Mouse (Mus musculus) heart, postnatal 0 days (tissue): Measurements from ENCODE around the gene Zkscan7.

Experiments used
- CTCF ChIP-seq: IDR thresholded peaks from 2 replicates; pipeline ENCODE4 v1.5.1; 2016; ENCODE audit warnings: antibody characterized with exemption, control low read depth, low read depth
- EP300 ChIP-seq: IDR thresholded peaks from 2 replicates; pipeline ENCODE4 v1.6.1; 2016; ENCODE audit warnings: antibody characterized with exemption, low read depth

GRCm38 (mm10) chr9:122866192-122866591 is 19.3 kb upstream of the Zkscan7 start:
- TF ChIP-seq CTCF = no peak
- TF ChIP-seq EP300 = no peak
